In the genomic region with DNA sequence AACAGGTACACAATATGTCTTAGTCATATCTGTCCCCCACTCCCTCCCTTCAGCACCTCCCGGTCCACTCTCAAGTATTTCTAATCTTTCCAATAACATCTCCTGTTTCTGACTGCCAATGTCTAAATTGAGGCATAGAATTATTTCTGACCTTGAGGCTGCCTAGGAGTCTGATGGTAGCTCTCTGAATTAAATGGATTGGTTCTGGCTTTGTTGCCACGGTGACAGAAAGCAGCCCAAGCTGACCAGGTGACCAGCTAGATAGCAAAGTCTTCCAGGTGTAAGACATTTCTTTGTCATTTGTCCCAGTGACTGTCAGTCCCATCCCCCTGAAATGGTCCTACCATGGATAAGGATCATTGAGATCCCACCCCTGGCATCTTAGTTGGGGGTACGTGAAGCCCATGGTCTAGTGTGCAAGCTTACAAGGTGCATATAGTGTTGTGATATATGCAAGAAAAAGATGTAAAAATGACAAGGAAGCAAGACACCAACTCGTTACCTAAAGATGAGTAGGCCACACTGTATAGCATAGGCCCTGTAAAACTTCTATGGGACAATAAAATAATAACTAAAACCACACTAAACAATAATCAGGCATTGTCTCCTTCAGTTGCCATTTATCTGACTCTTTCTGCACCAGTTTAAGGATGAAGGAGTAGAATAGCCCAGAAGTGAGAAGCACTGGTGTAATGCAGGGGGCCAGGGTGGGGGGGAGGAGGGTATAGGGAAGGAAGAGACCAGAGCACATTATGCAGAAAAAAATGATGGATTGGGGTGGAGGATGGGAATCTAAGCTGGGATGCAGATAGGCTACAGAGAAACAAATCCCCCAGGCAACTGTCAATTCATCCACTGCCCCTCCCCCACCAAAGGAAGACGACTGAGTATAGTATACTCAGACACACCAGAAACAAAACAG, we compare ENCODE assay signal across 21 mouse cellular contexts.
DNase-seq lines count a peak whose midpoint lies in the region; ATAC-seq and TF ChIP-seq lines count a peak whose summit lies in the region.
"Had no signal": no experiment of that assay in that cellular context is flagged by ENCODE, and none has a peak within 500 bp of the region (broad histone marks: within the 10 kb centered on the region; RNA-seq: fewer than 3 reads in every experiment).

No protein-coding gene starts in this region.

- H3K27ac ChIP-seq in cerebellum, adult 2 months (ENCODE audit: insufficient read depth, low read length): no peak overlapping the region
- no peak overlapping the region for H3K27ac ChIP-seq in limb, embryonic 12.5 days
- H3K27ac ChIP-seq in limb, embryonic 10.5 days: no peak overlapping the region
- peak overlapping the region; percentile 63 for H3K27ac ChIP-seq in midbrain, embryonic 12.5 days (replicated peaks)
- H3K27ac ChIP-seq in neural tube, embryonic 15.5 days (replicated peaks): no peak overlapping the region
- H3K27ac ChIP-seq: heart, embryonic 13.5 days; kidney, postnatal 0 days; layer of hippocampus, adult 2 months; liver, embryonic 13.5 days; lung, embryonic 15.5 days had no signal

- DNase-seq in cerebellum, postnatal 10 days: peak; percentile 33 to 34
- DNase-seq in cerebellum, adult 2 months: no peak
- no peak for DNase-seq in limb, embryonic 10.5 days (ENCODE audit: low spot score)
- no peak for DNase-seq in cerebellum, adult 11 months
- DNase-seq: cerebellum, postnatal 25 days; heart, postnatal 36 days; left cerebral cortex, postnatal 4 days; liver, embryonic 13.5 days; right cerebral cortex, postnatal 25 days had no signal

- WGBS in cerebellum, adult 2 months: 82% methylated on average over 5 of the region's 5 CpGs
- WGBS in limb, embryonic 12.5 days: 74% methylated on average over 5 of the region's 5 CpGs
- 84% methylated on average over 5 of the region's 5 CpGs for WGBS in limb, embryonic 10.5 days
- 73% methylated on average over 5 of the region's 5 CpGs for WGBS in midbrain, embryonic 12.5 days
- WGBS in neural tube, embryonic 15.5 days: 77% methylated on average over 5 of the region's 5 CpGs

- 0 out of 2 replicates have a peak, but pooled peaks have one; percentile 6 for ATAC-seq in limb, embryonic 12.5 days (ENCODE audit: insufficient number of reproducible peaks, insufficient read depth, low FRiP score, low TSS enrichment, low read depth)
- ATAC-seq in midbrain, embryonic 12.5 days (ENCODE audit: low FRiP score, low read depth): peak; percentile 78
- ATAC-seq in neural tube, embryonic 15.5 days (ENCODE audit: low FRiP score): 0 out of 2 replicates have a peak, but pooled peaks have one; percentile 24
- ATAC-seq in megakaryocyte, adult 5-6 weeks (ENCODE audit: poor library complexity, severe bottlenecking): no peak
- ATAC-seq: CD4-positive, CD25-positive, alpha-beta regulatory T cell, adult 4 months; intestine, embryonic 16.5 days had no signal

- no peak overlapping the region for H3K9ac ChIP-seq in limb, embryonic 12.5 days (replicated peaks)
- H3K9ac ChIP-seq in midbrain, embryonic 12.5 days (replicated peaks): no peak overlapping the region
- no peak overlapping the region for H3K9ac ChIP-seq in neural tube, embryonic 15.5 days (replicated peaks)
- H3K9ac ChIP-seq: heart, embryonic 13.5 days; liver, embryonic 13.5 days; lung, embryonic 15.5 days had no signal

- H3K9me3 ChIP-seq in limb, embryonic 12.5 days: no peaks in the 10 kb centered on the region
- no peaks in the 10 kb centered on the region for H3K9me3 ChIP-seq in limb, embryonic 10.5 days (replicated peaks)
- H3K9me3 ChIP-seq in midbrain, embryonic 12.5 days: no peaks in the 10 kb centered on the region
- no peaks in the 10 kb centered on the region for H3K9me3 ChIP-seq in neural tube, embryonic 15.5 days (replicated peaks)
- H3K9me3 ChIP-seq: liver, embryonic 13.5 days; lung, embryonic 15.5 days had no signal

- H3K4me3 ChIP-seq in cerebellum, adult 2 months (replicated peaks; ENCODE audit: insufficient read depth, low read depth, low read length): no peak overlapping the region
- H3K4me3 ChIP-seq in limb, embryonic 12.5 days (replicated peaks): no peak overlapping the region
- H3K4me3 ChIP-seq in limb, embryonic 10.5 days: no peak overlapping the region
- no peak overlapping the region for H3K4me3 ChIP-seq in midbrain, embryonic 12.5 days
- no peak overlapping the region for H3K4me3 ChIP-seq in neural tube, embryonic 15.5 days (replicated peaks)
- H3K4me3 ChIP-seq: heart, embryonic 13.5 days; layer of hippocampus, adult 2 months; liver, embryonic 13.5 days; lung, embryonic 15.5 days; megakaryocyte, embryonic 14.5 days had no signal

- no peaks in the 10 kb centered on the region for H3K36me3 ChIP-seq in limb, embryonic 12.5 days
- H3K36me3 ChIP-seq in limb, embryonic 10.5 days: no peaks in the 10 kb centered on the region
- H3K36me3 ChIP-seq in midbrain, embryonic 12.5 days: no peaks in the 10 kb centered on the region
- no peaks in the 10 kb centered on the region for H3K36me3 ChIP-seq in neural tube, embryonic 15.5 days
- H3K36me3 ChIP-seq: G1E; heart, embryonic 13.5 days; liver, embryonic 13.5 days; lung, embryonic 15.5 days had no signal

- no peaks in the 10 kb centered on the region for H3K27me3 ChIP-seq in cerebellum, adult 2 months (ENCODE audit: control insufficient read depth, insufficient read depth, low read length)
- no peaks in the 10 kb centered on the region for H3K27me3 ChIP-seq in limb, embryonic 12.5 days
- H3K27me3 ChIP-seq in limb, embryonic 10.5 days (ENCODE audit: low read depth, poor library complexity, severe bottlenecking): no peaks in the 10 kb centered on the region
- H3K27me3 ChIP-seq in midbrain, embryonic 12.5 days: no peaks in the 10 kb centered on the region
- H3K27me3 ChIP-seq in neural tube, embryonic 15.5 days (replicated peaks): no peaks in the 10 kb centered on the region
- H3K27me3 ChIP-seq: heart, embryonic 13.5 days; liver, embryonic 13.5 days; lung, embryonic 15.5 days; megakaryocyte, embryonic 14.5 days had no signal

- H3K4me1 ChIP-seq in cerebellum, adult 2 months (ENCODE audit: control insufficient read depth, insufficient read depth, low read length): no peaks in the 10 kb centered on the region
- peaks cover 6% of the 10 kb centered on the region; the same call in 1 of the 2 replicates for H3K4me1 ChIP-seq in limb, embryonic 12.5 days (replicated peaks)
- no peaks in the 10 kb centered on the region for H3K4me1 ChIP-seq in limb, embryonic 10.5 days
- peaks cover 4% of the 10 kb centered on the region; the same call in 1 of the 2 replicates for H3K4me1 ChIP-seq in midbrain, embryonic 12.5 days
- no peaks in the 10 kb centered on the region for H3K4me1 ChIP-seq in neural tube, embryonic 15.5 days
- H3K4me1 ChIP-seq: liver, embryonic 13.5 days; lung, embryonic 15.5 days had no signal

- TF ChIP-seq POLR2A in cerebellum, adult 2 months (IDR thresholded peaks at IDR 0.05; ENCODE audit: borderline replicate concordance, insufficient read depth, low read length): no peak

- TF ChIP-seq CTCF in cerebellum, adult 2 months (IDR thresholded peaks at IDR 0.05; ENCODE audit: borderline replicate concordance, insufficient read depth, low read depth, low read length): no peak

- no peak overlapping the region for H3K4me2 ChIP-seq in limb, embryonic 12.5 days
- H3K4me2 ChIP-seq in midbrain, embryonic 12.5 days (replicated peaks): no peak overlapping the region
- H3K4me2 ChIP-seq in neural tube, embryonic 15.5 days: no peak overlapping the region
- H3K4me2 ChIP-seq: heart, embryonic 13.5 days; liver, embryonic 13.5 days; lung, embryonic 15.5 days had no signal

Comparison
In these comparisons a context has a peak if more than half of its experiments do, and no peak if none do; other contexts are left out.
1. DNase-seq: peak in cerebellum, postnatal 10 days (2 of 2); none in cerebellum, adult 2 months (0 of 2), limb, embryonic 10.5 days (single experiment) and cerebellum, adult 11 months (single experiment).